Mouse (Mus musculus) lung, postnatal 0 days (tissue): Measurements from ENCODE around the gene Nit1. TPM values are rescaled to one million over a fixed set of nuclear protein-coding genes. Genes with fewer than 3 reads are reported as not detected.

Experiments used
- ATAC-seq: fragments of 200-750 bp; cut with Nextera tagmentation; 2 replicates; pipeline ENCODE4 v1.8.0; 2017; ENCODE audit warnings: moderate library complexity
- DNase-seq: peaks from one replicate; pipeline ENCODE4 v3.0.0-alpha.2; 2016; ENCODE audit warnings: low spot score
- H3K27ac ChIP-seq: fragments of 300-500 bp; sonication (generic); 2 replicates; pipeline ENCODE4 v1.5.1; 2014; ENCODE audit warnings: antibody characterized with exemption, mild to moderate bottlenecking, low read length, mixed read lengths
- H3K27me3 ChIP-seq: fragments of 300-500 bp; sonication (generic); replicated peaks from 2 replicates; pipeline ENCODE4 v1.6.1; 2014; ENCODE audit warnings: low read length, mixed read lengths; ENCODE audit not compliant: insufficient read depth
- H3K36me3 ChIP-seq: fragments of 300-500 bp; sonication (generic); 2 replicates; pipeline ENCODE4 v1.6.1; 2014; ENCODE audit warnings: low read length, mixed read lengths; ENCODE audit not compliant: insufficient read depth
- H3K4me1 ChIP-seq: fragments of 300-500 bp; sonication (generic); 2 replicates; pipeline ENCODE4 v1.6.1; 2014; ENCODE audit warnings: antibody characterized with exemption, low read depth, low read length, mixed read lengths; ENCODE audit not compliant: insufficient read depth
- H3K4me2 ChIP-seq: fragments of 300-500 bp; sonication (generic); replicated peaks from 2 replicates; pipeline ENCODE4 v1.6.1; 2014; ENCODE audit warnings: low read depth, mild to moderate bottlenecking, low read length, moderate library complexity, mixed read lengths
- H3K4me3 ChIP-seq: fragments of 300-500 bp; sonication (generic); 2 replicates; pipeline ENCODE4 v1.5.1; 2014; ENCODE audit warnings: low read depth, low read length
- H3K9ac ChIP-seq: fragments of 300-500 bp; sonication (generic); replicated peaks from 2 replicates; pipeline ENCODE4 v1.6.1; 2014; ENCODE audit warnings: low read depth, mild to moderate bottlenecking
- H3K9me3 ChIP-seq: fragments of 300-500 bp; sonication (generic); 2 replicates; pipeline ENCODE4 v1.6.1; 2016; ENCODE audit warnings: low read length, mixed read lengths
- CTCF ChIP-seq: IDR thresholded peaks from 2 replicates; pipeline ENCODE4 v1.5.1; 2016; ENCODE audit warnings: antibody characterized with exemption, mild to moderate bottlenecking
- EP300 ChIP-seq: IDR thresholded peaks from 2 replicates; pipeline ENCODE4 v1.6.1; 2016; ENCODE audit warnings: antibody characterized with exemption, mild to moderate bottlenecking, control low read depth
- WGBS: fragments of 180-500 bp; shearing (Covaris S2); extraction: QIAGEN DNeasy Blood & Tissue Kit; methylation state at CpG from one replicate; pipeline ENCODE4 v1.1.7; 2014; 5-methylcytosine and 5-hydroxymethylcytosine counted together
- polyA plus RNA-seq: library from polyadenylated mRNA; unstranded; fragments of >200 nt; fragmentation: Nextera tagmentation; extraction: Ambion mirVana; gene quantifications from 2 replicates; pipeline ENCODE4 v1.2.1, GENCODE M21; 2015

The Nit1 gene
- polyA plus RNA-seq, 1 experiment from 2014 or later: 39.9 TPM

DNA sequence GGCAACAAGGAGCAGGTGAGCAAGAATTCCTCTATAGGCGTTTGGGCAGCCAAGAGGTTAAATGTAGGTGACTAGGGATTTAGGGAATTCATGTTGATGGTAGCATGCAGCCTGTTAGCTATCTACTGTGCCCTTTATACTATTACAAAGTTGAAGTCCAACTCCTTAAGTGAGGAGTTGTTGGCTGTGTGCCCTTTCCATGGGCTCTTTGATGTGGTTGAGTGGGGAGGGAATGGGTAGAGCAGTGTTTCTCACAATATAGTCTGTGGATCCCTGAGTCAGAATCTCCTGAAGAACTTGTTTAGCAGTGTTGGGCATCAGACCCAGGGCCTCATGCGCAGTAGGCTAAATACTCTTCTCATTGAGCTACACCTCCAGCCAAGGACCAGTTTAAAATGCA, 11.4 kb upstream of the Nit1 start:
- Histone ChIP-seq H3K36me3 (peaks cover 7% of the 10 kb centered on the region), H3K9ac (no peak overlapping the region), H3K4me2 (no peak overlapping the region), H3K4me3 (no peak overlapping the region), H3K27ac (no peak overlapping the region), H3K27me3 (no peaks in the 10 kb centered on the region), H3K4me1 (peaks cover 4% of the 10 kb centered on the region; the same call in 1 of the 2 replicates), H3K9me3 (peaks cover 7% of the 10 kb centered on the region)
- 69% methylated on average over 2 of the region's 2 CpGs for WGBS
- no peak for TF ChIP-seq CTCF
- TF ChIP-seq EP300: no peak
- no peak for ATAC-seq
- peak; percentile 26 for DNase-seq

DNA sequence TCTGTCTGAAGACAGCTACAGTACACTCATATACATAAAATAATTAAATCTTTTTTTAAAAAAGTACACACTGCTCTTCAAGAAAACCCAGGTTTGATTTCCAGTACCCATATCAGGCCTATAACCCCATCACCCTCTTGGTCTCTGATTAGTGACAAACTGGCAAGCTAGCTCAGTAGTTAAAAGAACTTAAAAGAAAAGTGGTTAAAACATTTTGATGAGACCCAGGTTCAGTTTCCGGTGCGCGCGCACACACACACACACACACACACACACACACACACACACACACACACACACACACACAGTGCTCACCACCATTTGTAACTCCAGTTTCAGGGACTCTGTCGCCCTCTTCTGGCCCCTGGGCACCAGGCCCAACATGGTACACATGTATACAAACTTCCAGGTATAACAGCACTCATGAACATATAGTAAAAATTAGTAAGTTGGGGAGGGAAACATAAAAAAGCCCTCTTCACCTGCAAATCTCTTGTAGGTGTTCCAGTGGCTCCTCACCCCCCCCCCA, 10.4 kb upstream of the Nit1 start:
- Histone ChIP-seq H3K9me3 (peaks cover 7% of the 10 kb centered on the region), H3K4me2 (no peak overlapping the region), H3K9ac (no peak overlapping the region), H3K27ac (no peak overlapping the region), H3K36me3 (peaks cover 7% of the 10 kb centered on the region), H3K4me1 (peaks cover 4% of the 10 kb centered on the region; the same call in 1 of the 2 replicates), H3K27me3 (no peaks in the 10 kb centered on the region), H3K4me3 (no peak overlapping the region)
- TF ChIP-seq EP300 (no peak), CTCF (peak; percentile 76)
- WGBS: 86% methylated on average over 5 of the region's 5 CpGs
- DNase-seq: peak; percentile 54
- ATAC-seq: no peak

DNA sequence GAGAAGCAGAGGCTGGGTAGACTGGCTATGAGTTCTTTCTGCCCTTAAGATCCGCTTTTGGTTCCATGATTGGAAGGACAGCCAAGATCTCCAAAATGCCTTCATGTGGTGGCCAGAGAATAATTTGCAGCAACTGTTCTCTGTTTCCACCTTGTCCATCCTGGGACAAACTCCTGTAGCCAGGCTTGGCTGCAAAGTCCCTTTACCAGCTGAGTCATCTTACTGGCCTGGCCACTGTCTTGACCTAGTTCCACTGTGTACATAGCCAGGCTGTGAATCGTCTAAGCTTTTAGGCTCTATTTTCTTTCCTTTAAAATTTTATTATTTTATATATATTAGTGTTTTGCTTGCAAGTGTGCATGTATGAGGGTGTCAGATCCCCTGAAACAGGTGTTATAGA, 3.8 kb upstream of the Nit1 start:
- Histone ChIP-seq H3K9ac (no peak overlapping the region), H3K4me2 (no peak overlapping the region), H3K27ac (no peak overlapping the region), H3K36me3 (no peaks in the 10 kb centered on the region), H3K27me3 (no peaks in the 10 kb centered on the region), H3K4me1 (peaks cover 10% of the 10 kb centered on the region; the same call in 1 of the 2 replicates), H3K4me3 (no peak overlapping the region), H3K9me3 (peaks cover 5% of the 10 kb centered on the region; the same call in 1 of the 2 replicates)
- DNase-seq (no peak), ATAC-seq (no peak)
- 73% methylated on average over 2 of the region's 2 CpGs for WGBS
- TF ChIP-seq EP300: no peak
- no peak for TF ChIP-seq CTCF

DNA sequence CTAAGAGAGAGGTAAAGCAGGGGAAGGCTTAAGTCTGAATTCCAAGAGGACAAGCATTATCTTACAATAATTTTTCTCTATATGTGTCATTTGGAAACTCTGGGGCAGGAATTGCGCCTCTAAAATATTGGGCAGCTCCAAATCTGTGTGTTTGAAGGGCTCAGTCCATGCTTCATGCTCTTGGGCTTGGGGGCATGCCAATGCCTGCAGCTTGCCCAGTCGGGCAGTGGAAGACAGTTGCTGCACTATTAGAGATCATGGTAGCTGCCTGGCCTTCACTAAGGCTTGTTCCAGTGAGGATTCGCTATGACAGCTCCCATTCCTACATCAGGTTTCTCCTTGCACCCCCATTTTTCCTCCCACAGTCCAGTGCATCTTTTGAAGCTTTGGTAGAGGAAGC, 3.2 kb upstream of the Nit1 start:
- Histone ChIP-seq H3K9ac (no peak overlapping the region), H3K27ac (no peak overlapping the region), H3K4me2 (no peak overlapping the region), H3K27me3 (no peaks in the 10 kb centered on the region), H3K36me3 (no peaks in the 10 kb centered on the region), H3K4me3 (no peak overlapping the region), H3K4me1 (peaks cover 16% of the 10 kb centered on the region; the same call in 1 of the 2 replicates), H3K9me3 (peaks cover 5% of the 10 kb centered on the region; the same call in 1 of the 2 replicates)
- no peak for TF ChIP-seq EP300
- no peak for TF ChIP-seq CTCF
- WGBS: 91% methylated on average over 3 of the region's 3 CpGs
- no peak for DNase-seq
- ATAC-seq: no peak

DNA sequence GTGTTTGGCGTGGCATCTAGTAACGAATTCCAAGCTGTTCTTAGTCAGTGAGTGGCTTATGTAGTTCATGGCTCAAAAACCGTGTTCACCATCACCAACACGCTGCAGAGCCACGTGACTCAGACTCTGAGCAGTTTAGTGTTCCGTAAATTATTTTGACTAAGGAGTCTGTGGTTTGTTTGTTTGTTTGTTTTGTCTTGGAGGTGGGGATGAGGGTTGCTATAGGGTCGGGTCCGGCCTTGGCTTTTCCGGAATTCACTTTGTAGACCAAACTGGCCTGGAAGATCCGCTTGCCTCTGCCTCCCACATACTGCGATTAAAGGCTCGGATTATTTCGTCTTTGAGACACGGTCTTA, 627 bp upstream of the Nit1 start:
- Histone ChIP-seq H3K27ac (peak overlapping the region; percentile 10), H3K4me3 (peak overlapping the region; percentile 84), H3K9ac (peak overlapping the region; percentile 71), H3K27me3 (no peaks in the 10 kb centered on the region), H3K36me3 (0 out of 2 replicates have a peak, but pooled peaks cover 2% of the 10 kb centered on the region), H3K9me3 (peaks cover 5% of the 10 kb centered on the region; the same call in 1 of the 2 replicates), H3K4me1 (peaks cover 17% of the 10 kb centered on the region; the same call in 1 of the 2 replicates), H3K4me2 (peak overlapping the region; percentile 95)
- TF ChIP-seq CTCF (no peak), EP300 (no peak)
- DNase-seq (no peak), ATAC-seq (peak; percentile 4)
- WGBS: 2% methylated on average over 14 of the region's 14 CpGs

DNA sequence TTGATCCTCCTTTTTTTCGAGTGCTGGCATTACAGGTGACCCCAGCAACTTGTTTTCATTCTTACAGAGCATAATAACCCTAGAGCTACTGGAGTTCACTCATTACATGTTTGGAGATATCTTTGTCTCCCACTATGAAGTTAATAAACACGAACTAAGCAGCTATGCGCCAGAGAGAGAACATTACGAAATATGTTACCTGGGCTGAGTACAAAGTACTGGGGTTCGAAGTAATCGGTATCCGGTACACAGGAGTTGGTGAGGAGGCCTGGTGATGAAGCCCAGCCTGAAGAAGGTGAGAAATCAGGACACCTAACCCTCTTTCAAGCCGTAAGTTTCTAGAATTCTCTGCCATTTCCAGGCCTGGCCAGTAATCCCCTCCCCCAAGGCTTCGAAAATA, 731 bp downstream of the Nit1 start:
- H3K9ac ChIP-seq: peak overlapping the region; percentile 71; the same call in 1 of the 2 replicates
- no peaks in the 10 kb centered on the region for H3K27me3 ChIP-seq
- H3K4me2 ChIP-seq: peak overlapping the region; percentile 95
- H3K4me3 ChIP-seq: peak overlapping the region; percentile 84
- H3K27ac ChIP-seq: peak overlapping the region; percentile 10
- WGBS: 67% methylated on average over 9 of the region's 9 CpGs
- TF ChIP-seq CTCF (no peak), EP300 (0 out of 2 replicates have a peak, but pooled peaks have one; percentile 15)
- H3K36me3 ChIP-seq: peaks cover 16% of the 10 kb centered on the region; the same call in 1 of the 2 replicates
- ATAC-seq (0 out of 2 replicates have a peak, but pooled peaks have one; percentile 7), DNase-seq (peak; percentile 28)
- H3K4me1 ChIP-seq: peaks cover 17% of the 10 kb centered on the region; the same call in 1 of the 2 replicates
- peaks cover 5% of the 10 kb centered on the region; the same call in 1 of the 2 replicates for H3K9me3 ChIP-seq
